Mouse (Mus musculus): ENCODE measurements around the gene Fibcd1. TPM values are rescaled to one million over a fixed set of nuclear protein-coding genes. Genes with fewer than 3 reads are reported as not detected.

The Fibcd1 gene
- total RNA-seq, 2 experiments from 2014 or later: 108 to 110 TPM

DNA sequence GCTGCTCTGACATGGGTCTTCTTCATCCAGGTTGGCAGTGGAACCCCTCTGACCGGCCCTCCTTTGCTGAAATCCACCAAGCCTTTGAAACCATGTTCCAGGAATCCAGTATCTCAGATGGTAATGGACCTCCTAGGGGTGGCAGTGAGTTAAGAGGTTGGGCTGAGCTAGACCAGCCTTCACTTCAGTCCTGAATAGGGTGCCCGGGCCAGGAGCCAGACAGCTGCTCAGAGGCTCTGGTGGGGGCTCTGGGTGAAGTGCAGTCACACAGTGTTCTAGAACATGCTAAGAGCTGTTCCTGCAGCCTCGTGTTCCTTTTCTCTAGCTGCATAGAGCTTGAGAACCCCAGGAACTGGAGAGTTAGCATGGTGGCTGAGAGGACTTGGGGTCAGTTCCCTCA is 48.9 kb downstream of the Fibcd1 start:
- no peak for TF ChIP-seq CTCF (conservative IDR thresholded peaks at IDR 0.05)
- Histone ChIP-seq H3K27ac (peak overlapping the region; percentile 39; the same call in 1 of the 2 replicates), H3K4me3 (no peak overlapping the region)
- no peak for DNase-seq (ENCODE audit: low spot score in 2 of 2)

DNA sequence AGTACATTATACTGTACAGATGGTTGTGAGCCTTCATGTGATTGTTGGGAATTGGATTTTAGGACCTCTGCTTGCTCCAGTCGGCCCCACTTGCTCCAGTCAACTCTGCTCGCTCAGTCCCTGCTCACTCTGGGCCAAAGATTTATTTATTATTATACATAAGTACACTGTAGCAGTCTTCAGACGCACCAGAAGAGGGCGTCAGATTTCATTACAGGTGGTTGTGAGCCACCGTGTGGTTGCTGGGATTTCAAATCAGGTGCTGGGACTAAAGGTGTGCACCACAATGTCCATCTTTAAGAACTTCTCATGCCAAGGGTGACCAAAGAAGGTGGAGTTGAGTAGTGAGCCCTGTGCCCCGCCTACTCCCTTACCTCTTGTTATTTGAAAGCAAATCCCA is 53.2 kb downstream of the Fibcd1 start:
- TF ChIP-seq CTCF (conservative IDR thresholded peaks at IDR 0.05): peak; percentile 59
- H3K4me3 ChIP-seq: no peak overlapping the region
- DNase-seq (ENCODE audit: low spot score in 2 of 2): no peak
- no peak overlapping the region for H3K27ac ChIP-seq

DNA sequence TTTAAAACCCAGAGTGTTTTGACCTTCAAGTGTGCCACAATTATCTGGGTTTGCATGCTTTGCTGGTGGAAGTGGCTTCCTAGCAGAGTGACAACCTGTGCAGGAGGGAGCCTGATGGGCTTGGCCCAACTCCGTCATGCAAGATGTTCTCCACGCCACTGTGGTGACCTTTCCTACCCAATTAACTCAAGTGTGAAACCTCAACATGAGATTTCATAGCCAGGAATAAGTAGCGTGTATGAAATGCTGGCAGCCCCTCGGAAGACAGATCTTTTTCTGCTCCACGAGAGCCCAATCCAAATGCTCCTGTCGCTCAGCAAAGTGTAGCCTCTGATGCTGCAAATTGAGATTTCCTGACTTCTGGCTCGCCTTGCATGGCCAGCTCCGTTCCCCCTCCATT is 54.5 kb downstream of the Fibcd1 start:
- no peak for DNase-seq (ENCODE audit: low spot score in 2 of 2)
- Histone ChIP-seq H3K4me3 (no peak overlapping the region), H3K27ac (no peak overlapping the region)
- no peak for TF ChIP-seq CTCF (conservative IDR thresholded peaks at IDR 0.05)

DNA sequence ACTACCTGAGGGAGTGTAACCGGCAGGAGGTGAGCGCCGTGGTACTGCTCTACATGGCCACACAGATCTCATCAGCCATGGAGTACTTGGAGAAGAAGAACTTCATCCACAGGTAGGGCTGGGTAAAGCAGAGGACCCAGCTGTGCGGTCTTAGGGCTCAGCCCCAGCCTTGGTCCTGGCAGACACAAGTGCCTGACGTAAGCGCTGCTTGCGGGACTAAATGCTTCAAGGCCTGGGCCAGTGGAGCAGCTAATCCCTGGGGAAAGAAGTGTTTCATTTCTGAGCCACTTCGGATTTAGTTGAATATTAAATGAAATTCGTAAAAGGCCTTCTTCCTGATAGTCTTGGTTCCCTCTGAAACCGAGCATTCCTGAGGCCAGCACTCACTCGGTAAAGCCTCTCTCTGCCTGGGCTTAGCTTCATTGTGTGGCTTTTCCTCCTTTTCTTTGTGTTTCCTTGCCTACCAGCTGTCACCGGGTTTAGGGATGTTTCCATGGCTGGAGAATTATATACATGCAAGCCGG is 55.0 kb downstream of the Fibcd1 start:
- no peak overlapping the region for H3K27ac ChIP-seq
- no peak for TF ChIP-seq CTCF (conservative IDR thresholded peaks at IDR 0.05)
- H3K4me3 ChIP-seq: no peak overlapping the region
- no peak for DNase-seq (ENCODE audit: low spot score in 2 of 2)

DNA sequence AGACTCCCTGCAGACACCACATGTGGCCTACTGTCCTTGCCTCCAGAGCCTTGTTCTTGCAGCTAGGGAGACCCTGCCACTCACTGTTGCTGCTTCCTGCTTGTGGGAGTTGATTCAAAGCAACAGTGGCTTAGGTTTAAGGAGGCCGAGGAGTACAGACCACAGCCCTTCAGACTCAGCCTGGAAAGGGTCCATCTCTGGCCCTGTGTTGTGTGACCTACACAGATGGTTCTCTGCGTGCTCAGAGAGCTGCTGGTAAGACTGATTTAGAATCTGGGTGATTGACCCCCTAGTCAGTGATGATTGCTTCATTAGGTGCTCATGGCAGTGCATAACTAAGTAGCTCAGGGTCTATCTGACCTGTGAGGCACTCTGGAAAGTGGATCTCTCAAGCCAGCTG is 56.6 kb downstream of the Fibcd1 start:
- H3K27ac ChIP-seq: no peak overlapping the region
- no peak for TF ChIP-seq CTCF (conservative IDR thresholded peaks at IDR 0.05)
- no peak overlapping the region for H3K4me3 ChIP-seq
- DNase-seq (ENCODE audit: low spot score in 2 of 2): no peak

DNA sequence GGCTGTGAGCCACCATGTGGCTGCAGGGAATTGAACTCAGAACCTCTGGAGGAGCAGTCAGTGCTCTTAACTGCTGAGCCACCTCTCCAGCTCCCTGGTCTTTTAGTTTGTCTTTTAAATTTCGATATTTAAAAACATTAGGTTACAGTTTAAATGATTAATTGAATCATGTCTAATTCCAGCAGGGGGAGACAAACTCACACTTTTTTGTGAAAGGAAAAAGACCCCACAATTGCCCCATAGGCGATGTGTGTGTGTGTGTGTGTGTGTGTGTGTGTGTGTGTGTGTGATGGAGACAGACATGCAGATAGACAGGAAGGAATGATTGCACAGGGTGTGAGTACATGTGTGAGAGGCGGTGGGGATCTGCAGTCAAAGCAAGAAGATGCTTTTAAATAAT is 57.6 kb downstream of the Fibcd1 start:
- Histone ChIP-seq H3K4me3 (no peak overlapping the region), H3K27ac (no peak overlapping the region)
- no peak for DNase-seq (ENCODE audit: low spot score in 2 of 2)
- TF ChIP-seq CTCF (conservative IDR thresholded peaks at IDR 0.05): peak; percentile 64

DNA sequence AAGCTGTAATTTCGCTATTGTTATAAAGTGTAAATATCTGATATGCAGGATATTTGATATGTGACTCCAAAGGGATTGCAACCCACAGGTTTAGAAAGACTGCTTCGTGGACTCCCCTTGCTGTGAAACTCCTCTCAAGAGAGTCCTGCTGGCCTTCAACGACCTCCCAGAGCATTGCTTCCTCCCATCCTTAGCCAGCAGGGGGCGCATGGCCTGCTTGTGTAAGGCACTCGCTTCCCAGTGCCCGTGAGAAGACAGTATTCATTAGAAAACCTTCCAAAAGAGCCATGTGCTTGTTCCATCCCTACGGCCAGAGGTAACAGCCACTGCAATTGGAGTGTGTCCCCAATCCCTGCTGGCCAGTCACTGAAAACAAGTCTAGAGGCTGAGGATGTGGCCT is 58.8 kb downstream of the Fibcd1 start:
- H3K4me3 ChIP-seq: no peak overlapping the region
- peak; percentile 98 for TF ChIP-seq CTCF (conservative IDR thresholded peaks at IDR 0.05)

DNA sequence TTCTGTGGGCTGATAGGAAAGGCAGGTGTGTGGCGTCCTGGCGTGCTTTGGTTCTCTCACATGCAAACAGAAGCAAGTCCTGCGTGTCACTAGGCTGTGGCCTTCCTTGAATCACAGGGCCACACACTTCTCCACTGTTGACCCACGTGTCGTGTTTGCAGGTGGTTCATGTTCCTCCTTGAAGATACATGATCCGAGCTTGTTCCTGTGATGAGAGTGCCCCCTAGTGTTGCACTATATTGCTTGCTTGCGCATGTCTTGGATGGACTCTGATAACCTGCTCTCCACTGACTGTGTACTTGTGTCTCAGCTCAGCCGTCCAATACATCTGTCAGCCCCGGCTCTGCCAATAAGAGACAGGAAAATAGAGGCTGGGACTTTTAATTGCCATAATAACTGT is 60.7 kb downstream of the Fibcd1 start:
- peak; percentile 93 for TF ChIP-seq CTCF (conservative IDR thresholded peaks at IDR 0.05)
- DNase-seq (ENCODE audit: low spot score in 2 of 2): peak; percentile 80 to 85
- Histone ChIP-seq H3K4me3 (no peak overlapping the region), H3K27ac (no peak overlapping the region)

More for the DNA sequence above, 58.8 kb downstream of the Fibcd1 start:
- DNase-seq (ENCODE audit: low spot score in 2 of 2): peak; percentile 67 to 82
- H3K27ac ChIP-seq: no peak overlapping the region

DNA sequence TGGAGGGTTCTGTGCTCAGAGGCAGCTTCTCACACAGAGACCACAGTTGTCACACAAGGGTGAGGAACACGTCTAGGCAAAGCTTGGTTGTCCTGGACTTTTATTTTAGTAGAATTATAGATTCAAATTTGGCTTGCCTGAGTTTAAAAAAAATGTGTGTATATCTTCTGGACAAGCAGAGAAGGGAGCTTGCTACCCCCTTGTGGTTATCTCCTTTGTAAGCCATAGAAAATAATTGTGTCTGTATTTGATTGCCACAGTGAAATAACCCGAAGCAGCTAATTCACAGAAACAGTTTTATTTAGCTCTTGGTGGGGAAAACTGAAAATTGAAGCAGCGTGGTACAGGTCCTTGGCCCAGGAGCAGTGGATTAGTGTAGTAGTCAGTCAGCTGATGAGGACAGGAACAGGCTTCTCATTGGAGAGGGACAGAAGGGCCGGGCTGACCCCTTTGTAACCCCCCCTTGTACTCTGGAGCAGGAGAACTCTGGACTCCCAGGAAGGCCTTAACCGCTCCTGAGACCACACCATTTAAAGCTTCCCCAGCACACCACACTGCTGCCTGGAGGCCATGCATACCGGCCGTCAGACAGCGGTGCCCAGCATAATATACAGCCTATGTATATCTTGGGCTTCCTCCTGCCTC is 62.7 kb downstream of the Fibcd1 start:
- Histone ChIP-seq H3K27ac (peak overlapping the region; percentile 43; the same call in 1 of the 2 replicates), H3K4me3 (no peak overlapping the region)
- DNase-seq (ENCODE audit: low spot score in 2 of 2): no peak
- TF ChIP-seq CTCF (conservative IDR thresholded peaks at IDR 0.05): peak; percentile 74

DNA sequence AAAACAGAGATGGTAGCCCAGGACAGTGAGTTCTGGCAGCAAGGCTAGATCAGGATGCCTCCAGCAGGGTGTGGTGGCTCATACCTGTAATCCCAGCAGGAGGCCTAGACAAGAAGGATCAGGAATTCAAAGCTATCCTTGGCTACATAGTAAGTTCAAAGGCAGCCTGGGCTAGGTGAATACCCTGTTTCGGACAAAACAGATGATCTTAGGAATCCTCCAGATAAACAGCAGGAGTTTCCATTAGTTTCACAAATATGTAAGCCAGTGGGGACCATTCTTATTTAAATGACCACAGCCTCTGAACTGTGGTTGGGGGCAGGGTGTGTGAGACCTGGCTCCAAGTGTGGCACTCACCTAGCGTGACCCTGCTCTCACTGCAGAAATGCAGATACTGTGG is 66.5 kb downstream of the Fibcd1 start:
- DNase-seq (ENCODE audit: low spot score in 2 of 2): no peak
- no peak for TF ChIP-seq CTCF (conservative IDR thresholded peaks at IDR 0.05)

DNA sequence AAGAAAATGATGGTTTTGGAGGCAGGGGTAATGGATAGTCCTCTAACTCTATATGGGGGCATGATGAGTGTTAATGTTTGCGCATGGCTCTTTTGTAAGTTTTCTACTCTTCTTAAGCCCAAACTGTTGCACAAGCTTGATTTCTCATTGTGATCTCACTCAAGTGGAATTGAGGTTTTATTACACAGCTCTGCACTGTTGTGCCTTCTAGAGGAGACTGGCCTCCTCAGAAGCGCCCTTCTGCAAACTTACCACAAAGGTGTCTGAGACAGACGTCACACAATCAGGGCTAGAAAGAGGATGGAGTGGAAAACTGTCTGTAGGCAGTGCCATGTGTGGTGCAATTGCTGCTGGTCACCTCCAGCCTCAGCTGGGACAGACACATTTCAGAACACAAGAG is 69.3 kb downstream of the Fibcd1 start:
- no peak overlapping the region for H3K27ac ChIP-seq
- TF ChIP-seq CTCF (conservative IDR thresholded peaks at IDR 0.05): no peak
- no peak overlapping the region for H3K4me3 ChIP-seq
- DNase-seq (ENCODE audit: low spot score in 2 of 2): no peak

More for the DNA sequence above, 66.5 kb downstream of the Fibcd1 start:
- Histone ChIP-seq H3K4me3 (no peak overlapping the region), H3K27ac (no peak overlapping the region)

DNA sequence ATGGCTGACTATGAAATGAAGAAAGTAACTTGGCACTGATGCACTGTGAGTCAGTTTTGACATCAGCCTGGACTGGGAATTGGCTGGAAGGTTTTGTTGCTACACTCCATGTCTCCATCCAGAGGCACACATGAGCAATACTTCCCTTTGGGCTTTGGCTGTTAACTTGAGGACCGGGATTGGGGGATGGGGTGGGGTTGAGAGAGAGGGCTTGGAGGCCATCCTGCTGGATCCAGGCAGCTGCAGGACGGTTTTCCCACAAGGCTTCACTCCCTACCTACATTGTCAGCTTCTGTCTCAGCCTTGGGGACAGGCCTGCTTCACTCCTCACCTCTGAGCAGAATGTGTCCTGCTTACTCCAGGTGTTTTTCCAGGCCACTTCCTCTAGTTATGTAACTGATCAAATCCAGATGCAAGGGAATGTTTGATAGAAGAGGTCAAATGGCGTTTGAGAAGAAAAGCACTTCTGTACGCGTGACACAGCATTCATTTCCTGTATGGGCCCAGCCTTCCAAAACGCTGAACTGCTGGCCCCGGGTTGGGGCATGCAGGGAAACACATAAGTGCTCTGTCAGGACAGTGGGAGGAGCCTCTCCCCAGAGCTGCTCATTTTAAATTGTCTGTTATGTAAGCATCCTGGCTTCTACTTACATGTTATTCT is 74.9 kb downstream of the Fibcd1 start:
- Histone ChIP-seq H3K27ac (peak overlapping the region; percentile 87), H3K4me3 (no peak overlapping the region; the same call in 1 of the 2 replicates)
- TF ChIP-seq CTCF (conservative IDR thresholded peaks at IDR 0.05): no peak; the same call in 1 of the 2 replicates
- DNase-seq (ENCODE audit: low spot score in 2 of 2): no peak

DNA sequence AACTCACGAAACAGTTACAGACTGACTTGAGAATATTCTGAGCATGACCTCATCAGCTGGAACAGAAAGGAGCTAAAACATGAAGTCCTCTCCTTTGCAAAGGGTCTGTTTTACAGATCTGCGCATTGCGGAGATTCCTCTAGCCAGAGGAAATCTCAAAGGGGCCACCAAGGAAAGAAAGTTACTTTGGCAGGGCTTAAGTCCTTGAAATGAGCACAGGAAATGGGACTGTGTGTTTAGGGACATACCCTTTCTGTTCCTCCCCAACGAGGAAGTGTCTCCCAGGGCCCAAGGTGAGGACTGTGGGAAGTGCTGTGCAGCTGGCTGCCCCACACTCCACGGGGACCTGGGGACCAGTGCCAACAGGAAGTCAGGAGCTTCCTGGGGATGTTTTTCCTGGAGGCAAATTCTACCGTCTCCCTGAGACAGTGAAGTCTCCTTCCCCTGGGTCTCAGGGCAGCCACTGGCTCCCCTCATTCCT is 76.1 kb downstream of the Fibcd1 start:
- Histone ChIP-seq H3K4me3 (no peak overlapping the region), H3K27ac (peak overlapping the region; percentile 87)
- DNase-seq (ENCODE audit: low spot score in 2 of 2): no peak
- no peak for TF ChIP-seq CTCF (conservative IDR thresholded peaks at IDR 0.05)

All from layer of hippocampus, adult 2 months (tissue).